Mouse (Mus musculus) CH12.LX (cell line): ENCODE measurements at regions not wholly inside any gene's neighbourhood (a gene's known extent, or its start where the extent isn't known, plus 50 kb on each side); places are given as distances from the start of the nearest gene placed in this dataset.

ENCODE experiments used
- DNase-seq: peaks from one replicate; pipeline ENCODE4 v3.0.0-alpha.2; 2013; ENCODE audit errors: extremely low read depth
- H3K27ac ChIP-seq: 2 replicates; pipeline ENCODE4 v1.5.1; 2012; ENCODE audit warnings: low read depth, mild to moderate bottlenecking, control low read depth, moderate library complexity; ENCODE audit not compliant: insufficient read depth
- H3K27me3 ChIP-seq: replicated peaks from 2 replicates; pipeline ENCODE3; 2012; ENCODE audit warnings: inconsistent platforms
- H3K36me3 ChIP-seq, 2 experiments: replicated peaks in 1 of 2; 2 replicates each; pipeline versions ENCODE3 to v1.6.1; 2012; ENCODE audit warnings: inconsistent platforms in 1 of 2, low read length in 1 of 2, mild to moderate bottlenecking in 1 of 2, mixed read lengths in 1 of 2, moderate library complexity in 1 of 2; ENCODE audit not compliant: control insufficient read depth in 1 of 2, insufficient read depth in 1 of 2
- H3K4me1 ChIP-seq, 2 experiments: 2 replicates each; pipeline ENCODE4 v1.6.1; 2012; ENCODE audit warnings: inconsistent platforms in 1 of 2, moderate library complexity in 1 of 2; ENCODE audit not compliant: insufficient read depth in 2 of 2, control insufficient read depth in 1 of 2
- H3K4me2 ChIP-seq: 2 replicates; pipeline ENCODE4 v1.6.1; 2012; ENCODE audit warnings: low read depth, mild to moderate bottlenecking, control low read depth; ENCODE audit not compliant: poor library complexity, insufficient read depth, severe bottlenecking
- H3K4me3 ChIP-seq, 3 experiments: fragments of 150-350 bp in 1 of 3; sonication (generic) in 1 of 3; replicated peaks in 1 of 3; 2 replicates each; pipeline versions ENCODE3 to v1.5.1; 2011 to 2012; ENCODE audit warnings: low read depth in 2 of 3, low read length in 2 of 3, mild to moderate bottlenecking in 2 of 3, moderate library complexity in 2 of 3, control low read depth in 1 of 3, improper control_type of control experiment in 1 of 3, inconsistent platforms in 1 of 3, mixed read lengths in 1 of 3; ENCODE audit not compliant: poor library complexity in 1 of 3
- H3K79me2 ChIP-seq: replicated peaks from 2 replicates; pipeline ENCODE4 v1.6.1; 2012; ENCODE audit warnings: mild to moderate bottlenecking, moderate library complexity; ENCODE audit not compliant: control insufficient read depth, poor library complexity, insufficient read depth, severe bottlenecking; ENCODE audit errors: extremely low read depth
- H3K9ac ChIP-seq: 2 replicates; pipeline ENCODE4 v1.6.1; 2012; ENCODE audit warnings: low read depth, mild to moderate bottlenecking, control low read depth, moderate library complexity; ENCODE audit not compliant: insufficient read depth
- H3K9me3 ChIP-seq: replicated peaks from 2 replicates; pipeline ENCODE3; 2012; ENCODE audit warnings: low read length, inconsistent platforms, mixed read lengths
- BHLHE40 ChIP-seq: IDR thresholded peaks from 2 replicates; pipeline ENCODE4 v1.6.1; 2011; ENCODE audit warnings: mild to moderate bottlenecking, low read depth, low read length, improper control_type of control experiment
- CHD1 ChIP-seq: IDR thresholded peaks from 2 replicates; pipeline ENCODE4 v1.6.1; 2012; ENCODE audit warnings: low read depth, low read length, improper control_type of control experiment, inconsistent platforms
- CHD2 ChIP-seq: IDR thresholded peaks from 2 replicates; pipeline ENCODE4 v1.6.1; 2011; ENCODE audit warnings: low read length, improper control_type of control experiment
- CTCF ChIP-seq, 2 experiments: IDR thresholded peaks in 1 of 2; conservative IDR thresholded peaks in 1 of 2; 2 replicates each; pipeline ENCODE4 v1.5.1; 2011 to 2012; ENCODE audit warnings: low read depth in 2 of 2, low read length in 2 of 2, improper control_type of control experiment in 1 of 2, inconsistent platforms in 1 of 2, mild to moderate bottlenecking in 1 of 2, moderate library complexity in 1 of 2
- E2F4 ChIP-seq: IDR thresholded peaks from 2 replicates; pipeline ENCODE4 v1.6.1; 2011; ENCODE audit warnings: low read depth, low read length, improper control_type of control experiment; ENCODE audit not compliant: insufficient replicate concordance
- ELF1 ChIP-seq: IDR thresholded peaks from 2 replicates; pipeline ENCODE4 v1.6.1; 2014; ENCODE audit warnings: low read depth, mild to moderate bottlenecking, inconsistent platforms, low read length, improper control_type of control experiment
- EP300 ChIP-seq: IDR thresholded peaks from 2 replicates; pipeline ENCODE4 v1.6.1; 2011; ENCODE audit warnings: low read length, improper control_type of control experiment
- ETS1 ChIP-seq: conservative IDR thresholded peaks from 2 replicates; pipeline ENCODE4 v1.6.1; 2012; ENCODE audit warnings: low read depth, mild to moderate bottlenecking, inconsistent platforms, low read length, improper control_type of control experiment, moderate library complexity
- HCFC1 ChIP-seq: IDR thresholded peaks from 2 replicates; pipeline ENCODE4 v1.6.1; 2012; ENCODE audit warnings: low read depth, mild to moderate bottlenecking, inconsistent platforms, low read length, improper control_type of control experiment
- IRF4 ChIP-seq: IDR thresholded peaks from 2 replicates; pipeline ENCODE4 v1.6.1; 2014; ENCODE audit warnings: low read depth, mild to moderate bottlenecking, inconsistent platforms, low read length, improper control_type of control experiment
- JUND ChIP-seq: conservative IDR thresholded peaks from 2 replicates; pipeline ENCODE4 v1.6.1; 2011; ENCODE audit warnings: low read depth, low read length, improper control_type of control experiment
- KAT2A ChIP-seq: IDR thresholded peaks from 2 replicates; pipeline ENCODE4 v1.6.1; 2012; ENCODE audit warnings: low read length, improper control_type of control experiment, inconsistent platforms; ENCODE audit not compliant: insufficient replicate concordance
- MAFK ChIP-seq: IDR thresholded peaks from 2 replicates; pipeline ENCODE4 v1.6.1; 2011; ENCODE audit warnings: low read length, improper control_type of control experiment; ENCODE audit not compliant: insufficient replicate concordance
- MAX ChIP-seq: IDR thresholded peaks from 2 replicates; pipeline ENCODE4 v1.6.1; 2011; ENCODE audit warnings: low read length, improper control_type of control experiment
- MAZ ChIP-seq: IDR thresholded peaks from 2 replicates; pipeline ENCODE4 v1.6.1; 2012; ENCODE audit warnings: low read depth, mild to moderate bottlenecking, inconsistent platforms, low read length, improper control_type of control experiment, moderate library complexity
- MEF2A ChIP-seq: IDR thresholded peaks from 2 replicates; pipeline ENCODE4 v1.6.1; 2014; ENCODE audit warnings: low read depth, mild to moderate bottlenecking, inconsistent platforms, low read length, improper control_type of control experiment, borderline replicate concordance
- MXI1 ChIP-seq: IDR thresholded peaks from 2 replicates; pipeline ENCODE4 v1.6.1; 2011; ENCODE audit warnings: mild to moderate bottlenecking, low read depth, low read length, improper control_type of control experiment
- MYC ChIP-seq: IDR thresholded peaks from 2 replicates; pipeline ENCODE4 v1.6.1; 2011; ENCODE audit warnings: low read depth, mild to moderate bottlenecking, improper control_type of control experiment, low read length
- NELFE ChIP-seq: IDR thresholded peaks from 2 replicates; pipeline ENCODE4 v1.6.1; 2011; ENCODE audit warnings: low read depth, low read length, improper control_type of control experiment
- NRF1 ChIP-seq: IDR thresholded peaks from 2 replicates; pipeline ENCODE4 v1.6.1; 2014; ENCODE audit warnings: low read depth, mild to moderate bottlenecking, inconsistent platforms, low read length, improper control_type of control experiment, moderate library complexity
- PAX5 ChIP-seq: IDR thresholded peaks from 2 replicates; pipeline ENCODE4 v1.6.1; 2012; ENCODE audit warnings: low read length, inconsistent platforms, mixed read lengths
- POLR2A ChIP-seq: IDR thresholded peaks from 2 replicates; pipeline ENCODE4 v1.6.1; 2011; ENCODE audit warnings: low read depth, mild to moderate bottlenecking, improper control_type of control experiment, low read length
- POLR2AphosphoS2 ChIP-seq: IDR thresholded peaks from 2 replicates; pipeline ENCODE4 v1.6.1; 2011; ENCODE audit warnings: low read depth, low read length, improper control_type of control experiment
- RAD21 ChIP-seq: IDR thresholded peaks from 2 replicates; pipeline ENCODE4 v1.6.1; 2011; ENCODE audit warnings: low read depth, mild to moderate bottlenecking, low read length, improper control_type of control experiment, moderate library complexity
- SIN3A ChIP-seq: IDR thresholded peaks from 2 replicates; pipeline ENCODE4 v1.6.1; 2012; ENCODE audit warnings: low read length, improper control_type of control experiment, inconsistent platforms
- SMC3 ChIP-seq: IDR thresholded peaks from 2 replicates; pipeline ENCODE4 v1.6.1; 2011; ENCODE audit warnings: low read depth, low read length, improper control_type of control experiment
- TBP ChIP-seq: conservative IDR thresholded peaks from 2 replicates; pipeline ENCODE4 v1.6.1; 2011; ENCODE audit warnings: low read depth, low read length, improper control_type of control experiment
- TCF12 ChIP-seq: IDR thresholded peaks from 2 replicates; pipeline ENCODE4 v1.6.1; 2014; ENCODE audit warnings: low read depth, mild to moderate bottlenecking, inconsistent platforms, low read length, improper control_type of control experiment
- UBTF ChIP-seq: IDR thresholded peaks from 2 replicates; pipeline ENCODE4 v1.6.1; 2012; ENCODE audit warnings: low read depth, mild to moderate bottlenecking, inconsistent platforms, low read length, improper control_type of control experiment, moderate library complexity
- USF1 ChIP-seq: IDR thresholded peaks from 2 replicates; pipeline ENCODE4 v1.6.1; 2014; ENCODE audit warnings: low read depth, mild to moderate bottlenecking, inconsistent platforms, low read length, improper control_type of control experiment
- USF2 ChIP-seq: conservative IDR thresholded peaks from 2 replicates; pipeline ENCODE4 v1.6.1; 2011; ENCODE audit warnings: low read depth, low read length, improper control_type of control experiment
- ZC3H11A ChIP-seq: IDR thresholded peaks from 2 replicates; pipeline ENCODE4 v1.6.1; 2012; ENCODE audit warnings: low read depth, mild to moderate bottlenecking, inconsistent platforms, low read length, improper control_type of control experiment
- ZKSCAN1 ChIP-seq: IDR thresholded peaks from 2 replicates; pipeline ENCODE4 v1.6.1; 2012; ENCODE audit warnings: low read depth, inconsistent platforms, low read length, improper control_type of control experiment, borderline replicate concordance
- ZMIZ1 ChIP-seq: IDR thresholded peaks from 2 replicates; pipeline ENCODE4 v1.6.1; 2012; ENCODE audit warnings: low read depth, mild to moderate bottlenecking, inconsistent platforms, low read length, improper control_type of control experiment
- ZNF384 ChIP-seq: IDR thresholded peaks from 2 replicates; pipeline ENCODE4 v1.6.1; 2012; ENCODE audit warnings: low read depth, low read length, improper control_type of control experiment, inconsistent platforms
- dilution Hi-C: fragments of 300-500 bp; cut with MboI; formaldehyde crosslinking; loops from 2 replicates; pipeline ENCODE4 v1.14.3; 2020; ENCODE audit warnings: low sequenced_read_pairs; ENCODE audit not compliant: extremely low pct_unique_long_range_greater_than_20kb, extremely low pct_ligation_motif_present
- in situ Hi-C: fragments of 300-500 bp; cut with MboI; formaldehyde crosslinking; loops from 3 replicates; pipeline ENCODE4 v1.14.3; 2019; ENCODE audit warnings: low sequenced_read_pairs, low pct_ligation_motif_present, low pct_unique_long_range_greater_than_20kb, mixed read lengths

GRCm38 (mm10) chr16:50756696-50757095 lies 165.7 kb upstream of the Ccdc54 start:
- in situ Hi-C loops (loop anchor here (25.0 kb wide), 1 partner anchor 1219 kb away; no protein-coding TSS in a partner anchor), dilution Hi-C loops (no loop called here)
- Histone ChIP-seq H3K4me3 (no peak overlapping the region), H3K4me1 (peaks cover 9 to 42% of the 10 kb centered on the region in 2 experiments), H3K27me3 (no peaks in the 10 kb centered on the region), H3K9ac (no peak overlapping the region), H3K27ac (no peak overlapping the region), H3K4me2 (peak overlapping the region; percentile 47; the same call in 1 of the 2 replicates), H3K79me2 (no peaks in the 10 kb centered on the region), H3K9me3 (no peaks in the 10 kb centered on the region), H3K36me3 (no peaks in the 10 kb centered on the region)
- peak; percentile 85 for DNase-seq
- TF ChIP-seq USF1: no peak
- TF ChIP-seq ETS1: no peak; the same call in 1 of the 2 replicates
- no peak for TF ChIP-seq NRF1
- no peak for TF ChIP-seq POLR2A
- TF ChIP-seq ZC3H11A: peak; percentile 64
- no peak for TF ChIP-seq MXI1
- TF ChIP-seq MEF2A: peak; percentile 62; the same call in 1 of the 2 replicates
- TF ChIP-seq MAZ: no peak
- peak; percentile 93 for TF ChIP-seq SMC3
- TF ChIP-seq BHLHE40: no peak
- TF ChIP-seq CHD1: no peak
- no peak for TF ChIP-seq UBTF
- TF ChIP-seq KAT2A: no peak
- no peak for TF ChIP-seq ZKSCAN1
- TF ChIP-seq ZMIZ1: no peak
- TF ChIP-seq NELFE: no peak
- TF ChIP-seq MAFK: peak; percentile 8; the same call in 1 of the 2 replicates
- TF ChIP-seq SIN3A: 0 out of 2 replicates have a peak, but pooled peaks have one; percentile 63
- no peak for TF ChIP-seq E2F4
- 0 out of 2 replicates have a peak, but pooled peaks have one; percentile 21 for TF ChIP-seq TCF12
- no peak for TF ChIP-seq HCFC1
- TF ChIP-seq ELF1: no peak
- TF ChIP-seq POLR2AphosphoS2: no peak
- TF ChIP-seq PAX5: no peak
- TF ChIP-seq MYC: 0 out of 2 replicates have a peak, but pooled peaks have one; percentile 41
- TF ChIP-seq USF2: no peak
- TF ChIP-seq ZNF384: 0 out of 2 replicates have a peak, but pooled peaks have one; percentile 33
- peak; percentile 99 for TF ChIP-seq RAD21
- peak; percentile 64; the same call in 1 of the 2 replicates for TF ChIP-seq IRF4
- TF ChIP-seq CTCF (conservative IDR thresholded peaks at IDR 0.05 in 1 of 2, IDR thresholded peaks at IDR 0.05 in 1 of 2; ENCODE audit: low read depth in 2 of 2, low read length in 2 of 2): peak; percentile 82 to 96
- TF ChIP-seq CHD2: no peak
- TF ChIP-seq TBP: no peak
- TF ChIP-seq MAX: 0 out of 2 replicates have a peak, but pooled peaks have one; percentile 20
- TF ChIP-seq EP300: no peak
- TF ChIP-seq JUND: peak; percentile 74
